Mouse (Mus musculus) T-helper 17 cell (primary cell): ENCODE results near the gene Rras.

ENCODE experiments used
- in situ Hi-C, 2 experiments: fragments of 300-600 bp; cut with MboI, MseI; formaldehyde crosslinking; loops; 1 replicate in 1 of 2; 2 replicates in 1 of 2; pipeline ENCODE4 v1.15.1; 2025; ENCODE audit warnings: high pct_unique_total_duplicates in 2 of 2

Gene Rras

GRCm38 (mm10) chr7:45050945-45051600, 33.3 kb downstream of the Rras start:
- in situ Hi-C loops = no loop called here

GRCm38 (mm10) chr7:45051601-45051974, 33.8 kb downstream of the Rras start:
- in situ Hi-C loops = no loop called here

- in situ Hi-C loops = no loop called here
Observed at GRCm38 (mm10) chr7:45052181-45052861, 34.6 kb downstream of the Rras start.

- in situ Hi-C loops = no loop called here
Observed at GRCm38 (mm10) chr7:45052862-45053116, 35.0 kb downstream of the Rras start, which contains the start of gene Prr12. Gene Prr12, minus strand, starts transcription at chr7:45052881.

GRCm38 (mm10) chr7:45053117-45053930, 35.6 kb downstream of the Rras start:
- in situ Hi-C loops = no loop called here

GRCm38 (mm10) chr7:45053931-45054510, 36.3 kb downstream of the Rras start:
- in situ Hi-C loops = no loop called here

- in situ Hi-C loops = no loop called here
Observed at GRCm38 (mm10) chr7:45056329-45056971, 38.7 kb downstream of the Rras start.

GRCm38 (mm10) chr7:45056972-45057348, 39.2 kb downstream of the Rras start:
- in situ Hi-C loops = no loop called here

GRCm38 (mm10) chr7:45058607-45059571, 41.1 kb downstream of the Rras start:
- in situ Hi-C loops = no loop called here

GRCm38 (mm10) chr7:45060632-45061122, 42.9 kb downstream of the Rras start:
- in situ Hi-C loops = loop anchor here in 1 of 2 experiments (5.0 kb wide), 1 partner anchor 33 kb away; no protein-coding TSS in a partner anchor

- in situ Hi-C loops = loop anchor here in 1 of 2 experiments (5.0 kb wide), 1 partner anchor 34 kb away; no protein-coding TSS in a partner anchor
Observed at GRCm38 (mm10) chr7:45061532-45062075, 43.8 kb downstream of the Rras start.

- in situ Hi-C loops = loop anchor here in 1 of 2 experiments (5.0 kb wide), 1 partner anchor 35 kb away; no protein-coding TSS in a partner anchor
Observed at GRCm38 (mm10) chr7:45062239-45062835, 44.6 kb downstream of the Rras start, which contains the start of the genes Nosip and Prrg2. Gene Nosip, plus strand, starts transcription at chr7:45062429. Gene Prrg2, minus strand, starts transcription at chr7:45062677.

- in situ Hi-C loops = loop anchor here in 1 of 2 experiments (5.0 kb wide), 1 partner anchor 45 kb away; no protein-coding TSS in a partner anchor
Observed at GRCm38 (mm10) chr7:45067190-45067999, 49.6 kb downstream of the Rras start.

- in situ Hi-C loops = loop anchor here in 1 of 2 experiments (5.0 kb wide), 1 partner anchor 46 kb away; no protein-coding TSS in a partner anchor
Observed at GRCm38 (mm10) chr7:45068000-45068318, 50.2 kb downstream of the Rras start.

- in situ Hi-C loops = loop anchor here in 1 of 2 experiments (5.0 kb wide), 1 partner anchor 47 kb away; no protein-coding TSS in a partner anchor
Observed at GRCm38 (mm10) chr7:45069671-45070070, 51.9 kb downstream of the Rras start.
